Mouse (Mus musculus) frontal cortex, postnatal 25 days (tissue): ENCODE measurements around the gene Ttc21b.
"Not testable (repeated sequence)": the region's sequence is repeated elsewhere in the genome, so short reads cannot be mapped to it uniquely, and the experiment has no call there.

Experiments used
- DNase-seq, 2 experiments: peaks; one replicate each; pipeline ENCODE4 v3.0.0; 2022; ENCODE audit warnings: low spot score in 2 of 2

The Ttc21b gene

DNA sequence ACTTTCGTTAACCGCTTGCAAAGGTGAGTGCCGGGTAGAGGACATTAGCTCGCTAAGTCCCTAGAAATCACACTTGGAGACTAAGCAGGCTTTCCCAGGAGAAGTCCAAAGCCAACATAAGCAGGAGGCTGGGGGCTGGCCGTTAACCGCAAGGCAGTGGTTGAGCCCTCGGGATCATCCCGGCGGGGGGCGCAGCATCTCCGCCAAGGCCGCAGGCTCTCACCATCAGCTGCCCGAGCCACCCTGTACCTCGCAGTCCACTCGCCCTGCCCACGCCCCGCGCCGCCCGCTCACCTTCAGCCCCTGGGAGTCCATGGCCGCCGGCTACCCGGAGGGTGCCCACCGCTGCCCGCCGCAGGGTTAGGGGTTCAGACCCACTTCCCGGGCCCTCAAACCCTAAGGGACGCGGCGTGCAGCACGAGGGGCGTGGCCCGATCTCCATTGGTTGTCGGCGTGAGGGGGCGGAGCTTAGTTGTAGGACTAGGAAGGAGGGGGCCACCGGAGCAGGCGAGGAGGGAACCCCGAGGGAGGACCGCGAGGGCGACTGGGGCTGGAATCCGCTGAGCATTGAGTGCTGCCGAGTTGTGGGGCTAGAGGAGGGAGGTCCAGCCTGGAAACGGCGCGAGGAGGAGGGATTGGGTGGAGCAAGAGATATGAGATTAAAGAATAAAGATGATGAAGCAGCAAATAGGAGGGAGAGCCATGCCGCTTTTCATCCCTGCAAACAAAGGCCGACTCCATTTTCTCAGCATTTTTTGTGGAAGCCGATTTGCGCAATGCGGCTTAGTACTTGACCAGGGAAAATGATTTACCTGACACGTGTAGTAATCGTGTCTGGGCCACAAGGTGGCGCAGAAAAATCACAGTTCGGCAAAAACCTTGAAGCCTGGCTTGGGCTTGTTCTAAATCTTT is at the start of gene Ttc21b:
TSS of gene Ttc21b (minus strand) at position 398 of the 912 bp plus-strand sequence.
- peak; percentile 86 to 92 for DNase-seq

DNA sequence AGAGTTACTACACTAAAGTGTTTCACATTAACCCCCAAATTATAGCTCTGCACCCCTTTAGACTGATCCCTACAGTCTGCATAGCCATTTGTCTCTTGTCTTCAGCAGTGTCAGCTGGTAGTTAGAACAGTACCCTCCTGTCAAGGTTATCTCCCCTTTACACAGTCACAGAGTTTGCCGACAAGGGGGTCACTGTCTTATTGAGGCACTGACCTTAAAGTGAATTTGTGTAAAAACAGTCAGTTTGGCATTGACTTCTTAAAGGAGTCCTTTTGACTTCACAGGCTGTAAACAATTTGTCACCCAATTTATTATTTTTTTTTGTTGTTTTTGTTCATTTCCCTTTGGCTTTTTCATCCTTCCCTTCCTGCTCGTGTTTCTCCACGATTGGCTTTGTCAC is 16.1 kb upstream of the Ttc21b start:
- no peak for DNase-seq

DNA sequence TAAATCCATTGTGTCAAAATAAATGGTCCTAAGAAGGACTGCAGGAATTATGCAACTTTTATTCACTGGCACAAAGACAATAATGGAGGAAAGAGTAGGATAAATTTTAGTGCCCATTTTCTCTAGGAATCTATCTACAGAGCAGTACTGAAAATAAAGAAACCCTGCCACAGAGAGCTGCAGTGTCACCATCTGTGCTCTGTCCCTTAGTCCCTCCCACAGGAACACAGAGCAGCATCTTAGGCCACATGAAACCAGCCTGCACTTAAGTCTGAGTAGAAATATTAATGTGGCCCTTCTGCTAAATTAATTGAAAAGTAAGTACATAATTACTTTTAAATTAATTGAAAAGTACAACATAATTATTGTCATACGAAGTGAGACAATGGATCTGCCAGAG is 12.4 kb downstream of the Ttc21b start:
- no peak for DNase-seq

DNA sequence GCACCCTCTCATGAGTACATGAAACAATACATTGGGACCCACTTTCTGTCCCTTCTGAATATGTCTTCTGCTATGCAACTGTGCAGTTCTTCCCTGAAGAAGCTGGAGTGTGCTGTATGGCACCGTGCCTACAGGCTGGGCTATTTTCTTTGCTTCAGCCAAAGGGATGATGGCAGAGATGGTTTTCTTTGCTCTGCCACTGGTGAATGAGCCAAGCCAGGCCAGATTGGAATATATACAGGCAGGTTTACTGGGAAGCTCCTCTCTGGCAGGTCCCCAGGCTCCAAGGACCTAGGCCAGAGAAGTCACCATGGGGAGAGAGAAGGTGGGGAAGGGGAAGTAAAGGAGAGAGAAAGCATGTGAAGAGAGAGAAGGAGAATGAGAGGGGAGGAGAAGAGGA is 16.1 kb downstream of the Ttc21b start:
- DNase-seq: no peak

DNA sequence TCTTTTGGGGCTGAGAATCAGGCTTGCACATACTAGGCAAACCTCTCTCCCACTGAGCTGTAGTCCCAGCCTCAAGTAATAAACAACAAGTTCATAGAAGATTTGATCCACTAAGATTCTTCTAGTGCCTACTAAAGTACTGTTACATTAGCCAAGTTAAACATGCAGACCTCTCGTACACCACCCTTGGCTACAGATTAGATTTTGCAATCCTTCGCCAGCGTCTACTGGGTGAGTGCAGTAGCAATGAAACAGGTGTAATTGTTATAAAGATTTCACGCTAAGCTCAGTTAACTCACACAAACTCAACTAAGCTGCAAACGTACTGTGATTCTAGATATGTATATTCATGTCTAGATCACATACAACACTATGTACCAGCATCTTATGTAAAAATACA is 17.5 kb downstream of the Ttc21b start:
- no peak for DNase-seq

DNA sequence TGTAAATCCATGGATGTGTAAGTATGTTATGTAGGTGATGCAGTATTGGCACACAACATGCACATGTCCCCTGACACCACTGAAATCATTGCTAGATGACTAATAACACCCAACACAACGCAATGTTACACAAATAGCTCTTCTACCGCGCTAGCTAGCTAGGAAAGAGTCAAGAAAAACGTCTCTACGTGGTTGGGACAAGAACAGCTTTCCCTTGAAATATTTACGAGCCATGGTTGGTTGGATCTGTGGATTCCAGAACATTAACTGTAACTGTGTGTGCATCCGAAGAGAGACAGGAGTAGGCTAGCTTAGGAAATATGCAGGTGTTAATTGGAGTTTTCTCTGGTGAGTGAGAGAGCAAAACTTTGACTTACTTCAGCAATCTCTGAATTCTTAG is 35.5 kb downstream of the Ttc21b start:
- DNase-seq: no peak

DNA sequence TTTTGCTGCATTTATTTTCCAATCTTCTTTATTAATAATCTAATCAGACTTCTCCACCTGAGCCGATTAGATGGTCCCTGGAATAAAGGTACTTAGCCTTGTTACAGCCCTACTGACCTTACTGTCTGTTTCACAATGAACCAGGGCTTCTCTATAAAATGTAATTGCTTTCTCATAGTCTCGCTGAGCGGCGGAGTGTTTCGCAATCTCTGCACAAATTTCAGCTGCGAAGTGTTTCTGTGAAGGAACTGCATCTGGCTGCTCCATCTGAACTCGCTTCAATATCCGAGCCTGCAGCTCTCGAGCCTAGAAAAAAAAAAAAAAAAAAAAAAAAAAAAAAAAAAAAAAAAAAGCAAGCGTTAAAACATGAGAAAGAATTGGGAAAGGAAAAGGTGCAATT is 46.5 kb downstream of the Ttc21b start:
- no peak for DNase-seq

DNA sequence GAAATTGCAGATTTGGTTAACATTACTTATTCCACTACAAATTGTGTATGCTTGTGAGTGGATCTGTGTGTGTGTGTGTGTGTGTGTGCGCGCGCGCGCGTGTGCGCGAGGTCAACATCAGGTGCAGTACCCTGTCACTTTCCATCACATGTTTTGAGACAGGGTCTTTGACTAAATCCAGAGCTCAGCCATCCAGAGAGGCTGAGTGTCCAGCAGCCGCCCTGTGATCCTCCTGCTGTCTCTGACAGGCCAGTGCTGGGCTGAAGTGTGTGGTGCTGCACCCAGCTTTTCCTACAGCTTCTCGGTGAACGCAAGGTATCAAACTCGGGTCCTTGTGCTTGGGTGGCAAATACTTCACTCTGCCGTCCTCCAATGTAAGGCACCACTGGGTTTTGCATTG is 47.1 kb downstream of the Ttc21b start:
- DNase-seq: no peak

DNA sequence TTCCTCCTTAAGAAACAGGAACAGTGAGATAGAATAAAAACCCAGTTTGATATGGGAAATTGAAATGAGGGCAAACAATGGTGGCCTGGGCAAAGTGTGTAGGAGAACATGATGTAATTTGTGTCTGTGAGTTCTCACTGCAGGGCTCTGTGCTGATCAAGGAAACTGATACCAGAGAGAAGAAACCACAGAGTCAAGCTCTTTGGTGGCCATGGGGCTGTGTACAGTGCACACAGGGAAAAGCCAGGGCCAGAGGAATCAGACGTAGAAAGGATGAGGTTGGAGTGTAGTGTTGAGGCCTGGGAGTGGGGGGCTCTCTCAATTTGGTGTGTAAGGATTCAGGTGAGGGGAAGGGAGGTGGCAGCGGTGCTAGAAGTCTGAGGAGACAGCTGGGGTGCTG is 49.6 kb downstream of the Ttc21b start:
- no peak for DNase-seq

DNA sequence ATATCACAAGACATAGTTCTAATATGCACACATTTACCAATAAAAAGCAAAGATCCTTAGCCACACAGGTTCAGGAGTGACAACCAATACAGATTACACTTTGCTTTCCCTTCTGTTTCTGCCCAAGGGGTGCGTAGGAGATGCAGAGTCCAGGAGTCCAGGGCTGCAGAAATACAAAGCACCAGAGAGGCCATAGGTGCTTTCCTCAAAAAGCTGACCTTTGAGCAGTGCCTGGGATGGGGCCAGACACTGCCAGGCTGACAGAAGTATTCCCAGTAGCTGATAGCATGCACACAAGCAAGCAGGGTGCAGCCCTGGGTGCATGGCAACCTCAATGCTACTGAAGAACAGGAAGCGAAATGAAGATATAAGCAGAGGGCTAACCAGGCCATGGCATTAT is 52.2 kb downstream of the Ttc21b start:
- no peak for DNase-seq

DNA sequence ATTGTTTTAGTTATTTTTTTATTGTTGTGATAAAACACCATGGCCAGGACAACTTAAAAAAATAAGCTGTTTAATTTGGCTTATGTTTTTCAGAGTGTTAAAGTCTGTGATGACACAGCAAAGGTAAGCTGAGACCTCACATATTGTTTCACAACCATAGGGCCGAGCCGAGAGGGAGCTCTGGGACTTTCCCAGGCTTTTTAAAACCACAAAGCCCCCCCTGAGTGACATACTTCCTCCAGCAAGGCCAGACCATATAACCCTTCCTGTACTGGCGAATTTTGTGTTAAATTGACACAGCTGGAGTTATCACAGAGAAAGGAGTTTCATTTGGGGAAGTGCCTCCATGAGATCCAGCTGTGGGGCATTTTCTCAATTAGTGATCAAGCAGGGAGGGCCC is 56.2 kb downstream of the Ttc21b start:
- DNase-seq: no peak

DNA sequence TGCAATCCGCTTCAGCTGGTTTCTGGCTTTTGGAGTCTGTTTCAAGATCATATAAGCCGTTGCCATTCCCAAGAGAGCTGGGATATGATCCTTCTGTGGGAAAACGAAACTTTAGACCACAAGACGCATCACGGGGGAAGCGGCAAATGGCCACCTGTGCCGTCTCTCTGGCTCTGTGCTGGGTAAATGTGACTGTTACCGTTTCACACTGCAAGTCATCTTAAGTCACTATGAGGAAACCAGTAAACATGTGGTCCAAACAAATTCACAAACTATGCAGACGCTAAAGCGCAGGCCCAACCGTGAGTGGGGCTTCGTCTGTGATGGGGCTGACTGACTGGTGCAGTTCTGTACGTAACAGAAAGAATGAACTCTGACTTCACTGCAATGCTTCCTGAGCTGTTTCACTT is 64.7 kb downstream of the Ttc21b start:
- DNase-seq: no peak

DNA sequence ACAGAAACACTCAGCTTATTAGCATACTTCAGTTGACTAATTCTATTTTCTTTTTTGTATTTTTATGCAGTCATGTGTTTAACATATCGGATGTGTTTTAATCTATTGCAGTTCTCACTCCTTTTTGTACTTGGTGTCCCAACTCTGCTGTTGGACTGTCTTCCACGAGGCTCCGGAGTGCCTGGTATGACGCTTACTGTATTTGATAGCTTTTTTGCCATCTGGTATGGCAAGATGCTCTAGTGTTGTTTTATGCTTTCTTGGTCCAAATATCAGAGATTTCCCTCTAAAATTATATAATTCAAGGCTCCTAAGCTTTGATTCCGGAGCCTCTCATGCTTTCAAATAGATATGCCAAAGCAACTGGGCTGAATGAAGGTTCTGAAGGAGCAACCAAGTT is 66.3 kb downstream of the Ttc21b start:
- no peak for DNase-seq

DNA sequence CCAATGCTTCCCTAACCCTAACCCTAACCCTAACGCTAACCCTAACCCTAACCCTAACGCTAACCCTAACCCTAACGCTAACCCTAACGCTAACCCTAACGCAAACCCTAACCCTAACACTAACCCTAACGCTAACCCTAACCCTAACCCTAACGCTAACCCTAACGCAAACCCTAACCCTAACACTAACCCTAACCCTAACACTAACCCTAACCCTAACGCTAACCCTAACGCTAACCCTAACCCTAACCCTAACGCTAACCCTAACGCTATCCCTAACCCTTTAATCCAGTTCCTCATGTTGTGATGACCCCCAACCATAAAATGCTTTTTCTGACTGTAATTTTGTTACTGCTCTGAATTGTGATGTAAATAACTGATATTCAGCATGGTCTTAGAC is 67.2 kb downstream of the Ttc21b start:
- DNase-seq: not testable (repeated sequence)

DNA sequence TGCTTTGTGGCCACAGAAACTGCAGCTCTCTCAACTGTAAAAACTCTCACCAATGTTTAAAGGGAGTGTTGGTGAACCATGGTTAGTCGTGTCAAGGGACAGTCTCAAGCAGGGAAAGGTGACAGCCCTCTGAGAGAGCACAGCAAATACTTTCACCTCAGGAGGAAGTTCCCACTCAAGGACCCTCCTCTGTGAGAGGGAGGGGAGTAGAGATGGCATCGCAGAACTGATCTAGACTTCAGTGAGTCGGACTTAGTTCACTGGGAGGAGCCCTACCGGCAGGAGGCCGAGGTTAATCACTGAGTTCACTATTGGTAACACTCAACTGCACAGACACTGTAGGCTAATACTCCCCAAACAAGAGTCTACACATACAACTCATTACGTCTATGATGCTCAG is 68.9 kb downstream of the Ttc21b start:
- DNase-seq: no peak

DNA sequence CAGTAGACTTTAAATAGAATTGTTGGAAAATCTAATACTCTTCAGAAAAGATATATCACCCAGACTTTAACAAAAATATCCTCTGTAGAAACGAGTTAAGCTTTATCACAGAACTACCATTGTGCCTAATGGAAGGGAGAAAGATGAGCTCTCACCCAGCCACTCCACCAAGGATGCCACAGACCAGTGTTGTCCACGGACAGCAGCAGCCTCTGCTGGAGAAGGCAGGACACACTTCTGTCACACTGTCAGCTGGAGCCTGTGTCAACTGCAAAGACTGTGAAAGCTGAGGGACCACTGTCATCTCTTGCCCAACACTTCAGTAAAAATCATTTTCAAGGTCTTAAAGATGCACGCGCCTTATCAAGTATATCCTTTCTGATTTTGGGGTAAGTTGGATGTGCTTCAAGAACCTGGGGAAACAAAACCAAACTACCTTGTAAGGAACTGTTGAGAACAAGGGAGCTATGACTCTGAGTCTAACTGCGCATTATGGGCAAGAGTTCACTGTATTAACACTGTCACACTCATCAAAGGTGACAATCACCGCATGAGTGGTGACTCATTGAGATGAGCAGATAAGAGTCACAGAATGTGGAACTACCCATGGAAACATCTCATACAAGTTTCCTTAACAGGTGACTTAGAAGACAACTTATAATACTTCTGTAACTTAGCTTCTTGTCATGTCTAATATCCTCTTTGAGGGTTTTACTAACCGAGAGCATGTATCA is 71.8 kb downstream of the Ttc21b start:
- DNase-seq: no peak

DNA sequence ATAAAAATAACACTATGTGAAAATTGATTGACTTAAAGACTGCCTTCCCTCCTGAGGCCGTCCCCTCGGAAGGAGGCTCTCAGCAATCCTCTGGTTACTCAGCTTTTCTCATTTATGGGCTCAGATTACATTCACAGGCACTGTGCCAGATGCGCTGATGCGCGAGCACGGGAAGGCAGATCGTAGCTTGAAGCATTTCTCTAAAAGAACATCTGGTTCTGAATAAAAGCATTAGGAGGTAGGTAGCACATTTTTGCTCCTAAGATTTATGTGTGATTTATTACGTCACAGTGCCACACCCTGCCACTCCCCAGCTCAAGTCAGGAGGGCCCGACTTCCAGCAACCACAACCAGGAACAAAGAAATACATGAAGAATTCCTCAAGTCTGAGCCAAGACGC is 76.1 kb downstream of the Ttc21b start:
- DNase-seq: no peak

DNA sequence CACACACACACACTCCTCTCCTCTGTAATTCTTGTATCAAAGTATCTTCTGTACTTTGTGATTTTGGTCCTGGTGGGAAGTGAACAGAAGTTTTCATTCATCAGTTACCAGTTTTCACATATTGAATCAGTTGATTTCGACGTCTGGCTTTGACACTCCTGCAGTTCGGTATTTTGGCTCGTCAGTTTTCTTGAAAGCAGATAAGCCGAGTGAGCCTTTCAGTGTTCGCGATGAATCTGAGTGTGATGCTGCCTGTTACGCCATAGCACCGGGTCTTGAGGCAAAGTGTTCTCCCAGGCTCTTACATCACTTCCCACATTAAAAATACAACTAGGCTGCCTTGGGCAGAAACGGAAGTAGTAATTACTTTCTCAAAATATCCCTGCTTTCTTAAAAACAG is 76.6 kb downstream of the Ttc21b start:
- DNase-seq: no peak

DNA sequence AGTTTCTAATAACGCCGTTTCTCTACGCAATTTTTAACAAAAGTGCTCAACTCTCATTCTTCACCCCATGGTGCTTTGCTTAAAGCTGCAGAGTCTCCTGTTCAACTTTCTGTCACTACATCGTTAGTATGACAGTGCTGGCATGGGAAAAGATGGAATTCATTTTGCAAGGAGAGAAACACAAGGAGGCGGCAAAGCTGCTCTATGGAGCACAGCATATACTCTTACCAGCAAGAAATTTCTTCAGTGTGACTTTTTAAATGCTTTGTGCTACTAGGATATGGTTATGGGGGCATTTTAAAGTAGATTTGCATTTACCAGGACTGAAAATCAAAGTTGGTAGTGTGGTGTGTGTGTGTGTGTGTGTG is 77.6 kb downstream of the Ttc21b start:
- DNase-seq: no peak

DNA sequence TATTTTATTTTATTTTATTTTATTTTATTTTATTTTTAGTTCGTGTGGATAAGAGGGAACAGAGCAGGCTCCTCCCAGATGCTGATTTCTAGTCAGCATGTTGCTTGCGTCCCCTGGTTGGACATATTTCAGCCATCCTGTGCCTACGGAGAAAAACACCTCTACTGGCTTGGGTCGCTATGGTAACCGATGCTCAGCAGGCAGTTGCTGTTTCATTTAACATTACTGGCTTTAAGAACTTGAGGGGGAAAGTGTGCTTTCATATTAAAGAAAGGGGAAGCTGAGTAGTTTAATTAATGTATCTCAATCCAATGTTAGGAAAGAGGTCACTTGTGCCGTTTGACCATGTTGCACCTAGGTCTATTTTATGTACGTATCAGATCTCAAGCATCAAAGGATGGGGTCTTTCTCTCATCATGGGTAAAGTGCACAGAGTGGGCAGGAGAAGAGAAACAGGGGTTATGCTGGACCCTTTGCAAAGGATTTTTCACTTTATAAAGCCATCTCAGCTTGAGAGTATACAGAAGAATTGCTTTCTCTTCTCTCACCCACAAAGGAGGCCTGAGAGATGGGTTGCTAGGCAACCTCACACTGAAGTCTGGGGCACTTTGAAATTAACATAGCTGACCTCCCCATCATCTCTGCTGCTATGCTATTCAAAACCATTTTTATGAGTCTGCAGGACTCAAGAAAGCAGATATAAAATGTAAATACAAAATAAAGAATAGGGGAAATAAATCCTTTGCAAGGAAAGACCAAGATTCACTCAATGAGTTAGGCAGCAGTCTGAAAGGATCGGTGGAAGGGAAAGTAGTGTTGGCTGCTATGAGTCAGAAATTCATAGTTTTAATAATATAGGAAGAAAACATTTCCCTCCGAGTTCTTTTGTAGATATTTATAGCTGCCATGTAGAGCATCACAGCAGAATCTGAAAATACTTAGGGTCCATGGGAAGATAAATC is 78.2 kb downstream of the Ttc21b start:
- no peak for DNase-seq

DNA sequence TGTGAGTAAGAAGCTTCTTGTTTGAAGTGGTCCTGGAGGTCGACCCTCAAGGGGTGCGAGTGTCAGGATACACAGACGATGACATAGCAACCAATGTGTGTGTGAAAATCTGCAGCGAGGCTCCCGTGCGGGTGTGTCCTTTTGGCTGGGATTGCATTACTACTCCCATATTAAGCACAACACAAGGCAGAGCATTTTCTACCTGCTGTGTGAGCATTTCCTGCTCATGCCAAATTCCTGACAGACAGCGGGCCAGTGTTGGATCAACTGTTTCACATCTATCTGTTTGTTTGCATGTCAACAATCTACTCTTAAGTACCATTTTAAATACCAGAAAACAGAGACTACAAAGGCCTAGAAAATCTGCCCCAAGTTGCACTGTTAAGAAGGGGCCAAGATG is 79.4 kb downstream of the Ttc21b start:
- DNase-seq: no peak

DNA sequence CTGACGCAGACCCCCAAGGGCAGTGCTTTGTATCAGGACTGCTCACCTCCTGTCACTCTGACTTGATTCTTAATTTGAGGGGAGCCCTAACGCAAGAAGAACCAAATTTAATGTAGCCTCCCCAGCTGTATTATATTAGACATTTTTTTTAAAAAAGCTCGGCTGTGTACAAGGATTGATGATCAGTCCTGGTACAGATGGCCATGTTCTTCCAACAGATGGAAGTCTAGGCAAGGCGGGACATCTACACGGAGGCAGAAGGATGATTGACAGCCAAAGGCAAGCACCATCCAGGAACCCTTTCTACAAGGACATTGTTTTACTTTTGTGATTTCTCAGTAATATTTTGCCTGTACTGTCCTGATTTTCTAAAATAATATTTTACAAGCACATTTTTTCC is 83.3 kb downstream of the Ttc21b start:
- DNase-seq: no peak
